Mouse (Mus musculus) kidney, embryonic 15.5 days (tissue): ENCODE results near the gene Arfgap3. TPM values are rescaled to one million over a fixed set of nuclear protein-coding genes. Genes with fewer than 3 reads are reported as not detected.
A peak's percentile ranks its signal among the peaks of the same experiment; 100 is the strongest.
"Not testable (repeated sequence)": the region's sequence is repeated elsewhere in the genome, so short reads cannot be mapped to it uniquely, and the experiment has no call there.

Experiments
- ATAC-seq: fragments of 200-750 bp; cut with Nextera tagmentation; replicated peaks from 2 replicates; pipeline ENCODE4 v1.8.0; 2017; ENCODE audit warnings: moderate TSS enrichment; ENCODE audit not compliant: low FRiP score
- H3K27ac ChIP-seq: fragments of 300-500 bp; sonication (generic); 2 replicates; pipeline ENCODE4 v1.5.1; 2015; ENCODE audit warnings: mild to moderate bottlenecking, inconsistent platforms
- H3K27me3 ChIP-seq: fragments of 300-500 bp; sonication (generic); 2 replicates; pipeline ENCODE4 v1.6.1; 2015; ENCODE audit warnings: inconsistent platforms
- H3K36me3 ChIP-seq: fragments of 300-500 bp; sonication (generic); 2 replicates; pipeline ENCODE4 v1.6.1; 2015; ENCODE audit warnings: inconsistent platforms
- H3K4me1 ChIP-seq: fragments of 300-500 bp; sonication (generic); 2 replicates; pipeline ENCODE4 v1.6.1; 2015; ENCODE audit warnings: inconsistent platforms
- H3K4me2 ChIP-seq: fragments of 300-500 bp; sonication (generic); 2 replicates; pipeline ENCODE4 v1.6.1; 2015; ENCODE audit warnings: moderate library complexity, mild to moderate bottlenecking, inconsistent platforms
- H3K4me3 ChIP-seq: fragments of 300-500 bp; sonication (generic); replicated peaks from 2 replicates; pipeline ENCODE4 v1.5.1; 2015; ENCODE audit warnings: mild to moderate bottlenecking, inconsistent platforms
- H3K9ac ChIP-seq: fragments of 300-500 bp; sonication (generic); 2 replicates; pipeline ENCODE4 v1.6.1; 2015; ENCODE audit warnings: mild to moderate bottlenecking, inconsistent platforms
- H3K9me3 ChIP-seq: fragments of 300-500 bp; sonication (generic); replicated peaks from 2 replicates; pipeline ENCODE4 v1.6.1; 2016; ENCODE audit warnings: inconsistent platforms
- WGBS: fragments of 180-500 bp; shearing (Covaris S2); methylation state at CpG from one replicate; pipeline ENCODE4 v1.1.7; 2015; ENCODE audit warnings: mixed read lengths; 5-methylcytosine and 5-hydroxymethylcytosine counted together
- polyA plus RNA-seq: library from polyadenylated mRNA; unstranded; fragments of >200 nt; fragmentation: Nextera tagmentation; extraction: Ambion mirVana; gene quantifications from 2 replicates; pipeline ENCODE4 v1.2.1, GENCODE M21; 2015

Gene Arfgap3
- polyA plus RNA-seq, result 35.7 and 36.3 TPM in 2 replicates

DNA sequence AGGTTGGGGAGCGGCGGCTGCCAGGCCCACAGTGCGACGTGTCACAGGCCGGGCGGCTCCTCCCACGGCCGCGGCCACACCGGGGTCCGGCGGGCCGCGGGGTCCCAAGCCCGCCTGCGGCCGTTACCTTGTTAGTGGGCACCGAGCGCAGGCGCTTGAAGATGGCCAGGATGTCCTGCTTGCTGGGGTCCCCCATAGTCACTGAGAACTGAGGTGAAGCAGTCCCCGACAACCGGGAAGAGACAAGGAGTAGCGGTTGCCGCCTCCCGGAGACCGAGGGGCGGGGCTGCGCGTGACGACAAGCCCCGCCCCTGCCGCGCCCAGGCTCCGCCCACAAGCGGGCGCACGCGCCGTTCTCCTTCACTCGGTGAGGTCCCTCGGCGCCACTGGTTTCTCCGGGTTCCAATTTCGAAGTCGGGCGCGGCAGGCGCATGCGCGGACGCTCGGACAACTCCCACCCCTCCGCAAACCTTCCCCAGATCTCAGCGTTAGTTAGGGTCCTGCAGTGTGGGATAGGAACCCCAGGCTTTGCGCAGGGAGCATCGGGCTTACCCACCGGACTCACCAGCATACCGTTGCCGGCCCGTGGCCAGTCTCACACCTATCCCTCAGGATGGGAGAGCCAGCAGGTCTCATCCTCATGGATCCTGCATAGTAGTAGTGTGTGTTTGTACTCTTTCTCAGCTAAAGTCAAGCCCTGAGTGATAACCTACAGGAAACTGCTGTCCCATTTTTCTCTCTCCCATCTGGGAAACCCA lies at the start of gene Arfgap3:
Arfgap3 (minus strand) TSS at position 294 of the 758 bp plus-strand sequence.
- peak; percentile 94 for ATAC-seq

DNA sequence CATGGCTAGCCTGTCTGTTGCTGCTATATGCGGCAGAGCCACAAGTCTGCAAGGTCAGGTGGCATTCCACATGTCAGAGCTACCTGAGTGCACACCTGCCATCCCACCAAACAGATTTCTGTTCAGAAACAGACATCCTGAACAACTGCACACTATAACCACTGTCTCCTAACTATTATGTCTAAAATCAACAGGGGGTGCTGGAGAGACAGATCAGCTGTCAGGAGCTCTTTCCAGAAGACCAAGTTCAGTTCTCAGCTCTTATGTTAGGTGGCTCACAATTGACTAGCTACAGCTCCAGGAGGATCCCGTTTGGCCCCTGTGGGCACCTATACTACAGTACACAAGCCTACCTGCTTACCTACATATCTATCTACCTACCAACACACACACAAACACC lies 42.7 kb upstream of the Arfgap3 start:
- 79% methylated on average over 2 of the region's 2 CpGs for WGBS
- H3K9me3 ChIP-seq, result no peaks in the 10 kb centered on the region
- no peak overlapping the region for H3K27ac ChIP-seq
- ATAC-seq, result no peak
- no peak overlapping the region for H3K9ac ChIP-seq
- H3K4me3 ChIP-seq, result no peak overlapping the region
- peaks cover 47% of the 10 kb centered on the region for H3K36me3 ChIP-seq
- H3K4me1 ChIP-seq, result peaks cover 28% of the 10 kb centered on the region
- no peaks in the 10 kb centered on the region for H3K27me3 ChIP-seq
- H3K4me2 ChIP-seq, result no peak overlapping the region

More for the DNA sequence above, at the start of gene Arfgap3:
- Histone ChIP-seq H3K27ac (peak within 1 kb of the TSS; percentile 74), H3K4me3 (peak within 1 kb of the TSS; percentile 82), H3K9ac (peak within 1 kb of the TSS; percentile 83), H3K27me3 (no peaks in the 10 kb centered on the region), H3K9me3 (no peaks in the 10 kb centered on the region), H3K36me3 (peaks cover 10% of the 10 kb centered on the region; the same call in 1 of the 2 replicates), H3K4me1 (peaks cover 18% of the 10 kb centered on the region), H3K4me2 (peak within 1 kb of the TSS; percentile 86)
- under 1% methylated on average over 58 of the region's 60 CpGs for WGBS

DNA sequence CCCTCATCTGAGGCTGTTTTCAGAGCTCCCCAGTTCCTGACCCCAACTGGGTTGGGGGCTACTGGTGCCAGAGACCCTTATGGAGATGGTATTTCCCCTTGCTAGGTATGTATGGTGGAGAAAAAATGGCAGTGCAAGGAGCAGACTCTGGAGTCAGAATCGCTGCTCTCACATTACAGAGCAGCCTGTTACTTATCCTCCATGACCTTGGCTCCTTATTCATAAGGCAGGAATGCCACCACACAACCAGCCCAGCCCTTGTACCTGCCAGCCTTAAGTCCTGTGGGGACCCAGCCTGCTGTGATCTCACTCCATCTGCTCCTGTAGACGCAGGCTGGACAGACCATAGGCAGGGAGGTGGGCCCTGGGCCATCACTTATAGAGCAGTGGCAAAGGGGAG lies 37.9 kb upstream of the Arfgap3 start:
- WGBS, result 82% methylated on average over 2 of the region's 2 CpGs
- ATAC-seq, result no peak
- Histone ChIP-seq H3K4me2 (no peak overlapping the region), H3K27ac (no peak overlapping the region), H3K4me3 (no peak overlapping the region), H3K36me3 (peaks cover 94% of the 10 kb centered on the region), H3K9ac (no peak overlapping the region), H3K4me1 (no peaks in the 10 kb centered on the region), H3K27me3 (no peaks in the 10 kb centered on the region), H3K9me3 (no peaks in the 10 kb centered on the region)

DNA sequence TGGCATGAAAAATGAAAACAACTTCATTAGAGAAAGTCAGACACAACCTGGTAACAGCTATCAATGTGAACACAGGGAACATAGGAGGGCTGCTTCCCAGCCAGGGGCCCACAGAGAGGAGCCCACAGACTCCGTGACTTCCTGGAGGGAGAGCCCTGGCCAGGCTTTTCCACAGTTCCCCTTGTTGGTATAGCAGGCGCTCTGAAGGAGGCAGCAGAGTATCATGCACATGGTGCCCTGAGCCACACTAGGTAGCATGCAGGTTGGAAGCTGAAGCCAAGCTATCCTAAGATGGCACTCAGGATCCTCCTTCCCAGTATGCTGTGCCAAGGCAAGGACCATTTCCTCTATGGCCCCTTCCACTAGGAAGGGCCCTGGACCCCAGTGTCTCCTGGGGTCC lies 33.6 kb upstream of the Arfgap3 start:
- 90% methylated on average over 2 of the region's 2 CpGs for WGBS
- no peak for ATAC-seq
- Histone ChIP-seq H3K4me2 (no peak overlapping the region), H3K27ac (no peak overlapping the region), H3K27me3 (no peaks in the 10 kb centered on the region), H3K9ac (no peak overlapping the region), H3K4me1 (no peaks in the 10 kb centered on the region), H3K9me3 (no peaks in the 10 kb centered on the region), H3K36me3 (peaks cover 98% of the 10 kb centered on the region), H3K4me3 (no peak overlapping the region)

DNA sequence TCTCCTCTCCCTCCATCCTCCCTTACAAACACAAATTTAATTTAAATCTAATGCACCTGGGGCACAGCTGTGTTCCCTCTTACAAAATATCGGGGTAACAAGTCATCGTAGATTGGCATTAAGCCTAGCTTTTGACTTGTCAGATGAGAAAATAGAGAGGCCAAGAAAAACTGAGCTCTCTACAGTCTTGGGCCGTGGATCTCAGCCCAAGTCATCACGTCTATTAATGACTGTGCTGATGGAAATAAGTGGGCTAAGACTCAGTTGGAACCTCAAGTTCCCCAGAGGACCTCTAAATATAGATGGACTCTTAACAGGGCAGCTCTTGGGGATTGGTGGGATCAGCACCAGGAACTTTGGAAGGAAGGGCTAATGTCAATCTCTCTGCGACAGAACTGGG lies 33.1 kb upstream of the Arfgap3 start:
- H3K9me3 ChIP-seq, result no peaks in the 10 kb centered on the region
- no peak overlapping the region for H3K27ac ChIP-seq
- no peak for ATAC-seq
- no peak overlapping the region for H3K4me2 ChIP-seq
- peaks cover 98% of the 10 kb centered on the region for H3K36me3 ChIP-seq
- WGBS, result 86% methylated on average over 5 of the region's 5 CpGs
- no peak overlapping the region for H3K4me3 ChIP-seq
- H3K4me1 ChIP-seq, result no peaks in the 10 kb centered on the region
- H3K27me3 ChIP-seq, result no peaks in the 10 kb centered on the region
- H3K9ac ChIP-seq, result no peak overlapping the region

DNA sequence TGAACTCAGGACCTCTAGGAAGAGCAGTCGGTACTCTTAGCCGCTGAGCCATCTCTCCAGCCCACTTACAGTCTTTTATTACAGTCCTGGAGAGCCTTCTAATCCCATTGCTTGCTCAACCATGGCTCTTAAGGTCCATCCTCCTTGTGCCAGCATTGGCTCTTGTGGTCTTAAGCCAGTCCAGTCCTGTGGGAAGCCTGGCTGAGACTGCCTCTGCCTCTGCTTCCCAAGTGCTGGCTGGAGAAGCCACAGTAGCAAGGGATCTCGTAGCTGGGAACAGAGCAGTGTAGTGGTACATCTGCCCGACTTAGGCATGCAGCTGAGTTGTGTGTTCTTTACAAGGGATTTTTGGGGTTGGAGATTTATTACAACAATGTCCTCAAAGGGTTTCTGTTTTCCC lies 32.4 kb upstream of the Arfgap3 start:
- Histone ChIP-seq H3K9me3 (no peaks in the 10 kb centered on the region), H3K36me3 (peaks cover 98% of the 10 kb centered on the region), H3K27me3 (no peaks in the 10 kb centered on the region), H3K4me3 (no peak overlapping the region), H3K4me1 (no peaks in the 10 kb centered on the region), H3K9ac (no peak overlapping the region), H3K4me2 (no peak overlapping the region), H3K27ac (no peak overlapping the region)
- 94% methylated on average over 4 of the region's 4 CpGs for WGBS
- ATAC-seq, result no peak

DNA sequence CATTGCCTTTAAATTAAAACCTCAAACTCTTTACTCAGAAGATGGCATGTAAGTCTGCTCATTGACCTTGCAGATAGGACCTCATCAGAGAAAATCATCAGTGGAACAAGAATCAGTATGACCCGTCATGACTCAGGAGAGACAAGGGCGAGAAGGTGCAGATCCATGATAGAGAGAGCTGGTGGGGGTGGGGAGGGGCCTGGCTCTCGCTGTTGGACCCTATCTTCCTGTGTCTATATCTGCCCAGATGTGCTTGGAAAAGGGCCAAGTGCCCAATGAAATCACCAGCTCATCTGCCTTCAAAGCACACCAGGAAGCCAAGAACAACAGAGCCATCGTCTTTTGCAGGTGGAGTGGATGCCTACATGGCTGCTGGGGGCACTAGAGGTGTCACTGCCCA lies 27.1 kb upstream of the Arfgap3 start:
- Histone ChIP-seq H3K4me2 (no peak overlapping the region), H3K27ac (no peak overlapping the region), H3K9ac (no peak overlapping the region), H3K4me3 (no peak overlapping the region), H3K36me3 (peaks cover 73% of the 10 kb centered on the region), H3K27me3 (no peaks in the 10 kb centered on the region), H3K4me1 (no peaks in the 10 kb centered on the region), H3K9me3 (no peaks in the 10 kb centered on the region)
- 74% methylated on average over 4 of the region's 4 CpGs for WGBS
- ATAC-seq, result no peak

DNA sequence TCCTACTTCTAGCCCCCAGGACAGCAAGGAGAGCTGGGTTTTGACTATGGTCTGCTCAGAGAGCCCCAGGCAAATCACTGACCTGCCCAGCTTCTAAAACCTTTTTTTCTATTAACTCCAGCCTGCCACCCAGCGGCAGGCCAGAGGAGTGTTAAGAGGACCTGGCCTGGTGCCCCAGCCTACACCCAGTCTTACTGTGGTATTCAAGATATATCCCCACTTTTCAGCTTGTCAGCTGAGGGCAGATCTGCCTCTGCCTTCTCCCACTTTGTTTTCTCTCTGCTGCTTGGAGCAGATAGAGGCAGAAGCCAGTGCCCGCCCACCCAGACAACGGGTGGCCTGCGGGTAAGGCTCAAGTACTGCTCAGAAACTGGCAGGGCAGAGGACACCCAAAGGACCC lies 25.1 kb upstream of the Arfgap3 start:
- H3K4me2 ChIP-seq, result no peak overlapping the region
- H3K9me3 ChIP-seq, result no peaks in the 10 kb centered on the region
- no peak overlapping the region for H3K9ac ChIP-seq
- 66% methylated on average over 4 of the region's 4 CpGs for WGBS
- H3K4me3 ChIP-seq, result no peak overlapping the region
- H3K27me3 ChIP-seq, result no peaks in the 10 kb centered on the region
- peaks cover 57% of the 10 kb centered on the region for H3K36me3 ChIP-seq
- H3K4me1 ChIP-seq, result no peaks in the 10 kb centered on the region
- no peak overlapping the region for H3K27ac ChIP-seq
- 0 out of 2 replicates have a peak, but pooled peaks have one; percentile 18 for ATAC-seq

DNA sequence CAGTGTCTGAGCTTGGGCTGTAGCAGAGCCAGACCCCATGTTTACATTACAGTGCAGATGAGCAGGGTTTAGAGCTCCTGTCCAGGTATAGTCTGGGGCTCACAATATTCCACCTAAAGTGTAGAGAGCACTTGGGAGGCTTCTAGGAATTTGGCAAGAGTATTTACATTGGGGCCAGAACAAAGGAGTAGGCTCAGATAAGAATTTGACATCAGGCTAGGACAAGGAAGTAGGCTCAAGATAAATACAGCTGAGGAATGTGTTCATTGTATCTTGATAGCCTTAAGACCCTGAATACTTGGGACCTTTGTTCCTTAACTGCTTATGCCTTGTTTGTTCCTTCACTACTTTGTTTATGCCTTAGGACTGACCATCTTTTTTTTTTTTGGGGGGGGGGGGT lies 24.0 kb upstream of the Arfgap3 start:
- ATAC-seq, result no peak
- Histone ChIP-seq H3K27ac (no peak overlapping the region), H3K4me2 (no peak overlapping the region), H3K27me3 (no peaks in the 10 kb centered on the region), H3K9me3 (no peaks in the 10 kb centered on the region), H3K36me3 (peaks cover 46% of the 10 kb centered on the region), H3K4me1 (no peaks in the 10 kb centered on the region), H3K9ac (no peak overlapping the region), H3K4me3 (no peak overlapping the region)

DNA sequence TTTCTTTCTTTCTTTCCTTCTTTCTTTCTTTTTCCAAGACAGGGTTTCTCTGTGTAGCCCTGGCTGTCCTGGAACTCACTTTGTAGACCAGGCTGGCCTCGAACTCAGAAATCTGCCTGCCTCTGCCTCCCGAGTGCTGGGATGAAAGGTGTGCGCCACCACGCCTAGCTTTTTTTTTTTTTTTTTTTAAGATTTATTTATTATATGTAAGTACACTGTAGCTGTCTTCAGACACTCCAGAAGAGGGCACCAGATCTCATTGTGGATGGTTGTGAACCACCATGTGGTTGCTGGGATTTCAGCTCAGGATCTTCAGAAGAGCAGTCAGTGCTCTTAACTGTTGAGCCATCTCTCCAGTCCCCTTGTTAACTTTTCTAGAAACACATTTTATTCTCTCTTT lies 18.7 kb upstream of the Arfgap3 start:
- not testable (repeated sequence) for ATAC-seq, H3K9ac ChIP-seq, H3K4me2 ChIP-seq, H3K9me3 ChIP-seq, H3K27ac ChIP-seq, H3K4me3 ChIP-seq, H3K27me3 ChIP-seq, H3K4me1 ChIP-seq
- 84% methylated on average over 4 of the region's 4 CpGs for WGBS
- peaks cover 12% of the 10 kb centered on the region; the same call in 1 of the 2 replicates for H3K36me3 ChIP-seq

DNA sequence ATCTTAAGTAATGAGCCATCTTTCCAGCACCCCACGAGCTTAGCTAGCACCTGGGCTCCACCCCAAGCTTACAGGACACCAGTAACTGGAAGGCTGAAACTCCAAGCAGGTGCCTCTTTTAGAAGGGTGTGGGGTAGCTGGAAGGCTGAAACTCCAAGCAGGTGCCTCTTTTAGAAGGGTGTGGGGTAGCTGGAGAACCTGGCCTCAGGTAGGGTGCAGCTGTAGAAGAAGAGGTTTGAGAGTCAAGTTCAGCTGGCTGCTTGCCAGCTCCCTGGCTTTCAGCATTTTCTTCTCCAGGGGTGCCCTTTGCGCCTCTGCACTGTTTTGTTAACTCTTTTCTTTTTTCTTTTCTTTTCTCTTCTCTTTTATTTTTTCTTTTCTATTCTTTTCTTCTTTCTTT lies 18.2 kb upstream of the Arfgap3 start:
- ATAC-seq, result no peak
- Histone ChIP-seq H3K9me3 (no peaks in the 10 kb centered on the region), H3K4me3 (no peak overlapping the region), H3K27me3 (no peaks in the 10 kb centered on the region), H3K36me3 (peaks cover 8% of the 10 kb centered on the region; the same call in 1 of the 2 replicates), H3K9ac (no peak overlapping the region), H3K4me2 (no peak overlapping the region), H3K4me1 (peaks cover 10% of the 10 kb centered on the region), H3K27ac (no peak overlapping the region)
- 84% methylated on average over 2 of the region's 2 CpGs for WGBS

DNA sequence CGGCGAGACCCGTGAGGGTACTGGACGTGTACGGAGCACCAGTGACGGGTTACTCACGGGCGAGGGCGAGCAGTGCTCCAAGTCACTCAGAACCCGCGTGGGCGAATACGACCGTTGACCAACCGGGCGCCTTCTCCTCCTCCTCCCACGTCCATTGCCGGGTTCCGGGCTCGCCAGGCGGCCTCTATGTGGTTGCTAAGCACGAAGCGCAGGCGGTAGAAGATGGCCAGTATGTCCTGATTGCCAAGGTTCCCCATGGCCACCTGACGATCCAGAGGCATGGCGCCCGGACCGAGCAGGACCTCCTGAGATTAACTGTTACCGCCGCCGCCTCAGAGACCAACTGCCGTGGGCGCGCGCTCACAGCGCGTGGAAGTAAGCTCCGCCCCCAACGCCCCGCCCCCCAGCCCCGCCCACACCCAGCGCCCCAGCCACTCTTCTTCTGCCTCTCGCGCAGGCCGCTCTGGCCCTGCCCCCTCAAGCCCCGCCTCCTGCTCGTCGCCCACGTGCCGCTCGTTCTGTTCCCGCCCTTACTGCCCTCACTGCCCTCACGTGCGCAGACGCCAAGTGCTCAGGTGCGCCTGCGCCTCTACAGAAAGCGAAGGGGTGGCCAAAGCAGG lies 17.0 kb upstream of the Arfgap3 start:
- Histone ChIP-seq H3K9me3 (no peaks in the 10 kb centered on the region), H3K27me3 (no peaks in the 10 kb centered on the region), H3K4me3 (peak overlapping the region; percentile 48), H3K27ac (no peak overlapping the region), H3K9ac (0 out of 2 replicates have a peak overlapping the region, but pooled peaks have one; percentile 31), H3K4me2 (peak overlapping the region; percentile 76), H3K36me3 (0 out of 2 replicates have a peak, but pooled peaks cover 2% of the 10 kb centered on the region), H3K4me1 (peaks cover 10% of the 10 kb centered on the region)
- peak; percentile 81 for ATAC-seq
- 19% methylated on average over 57 of the region's 58 CpGs for WGBS
